Mouse (Mus musculus): ENCODE measurements around the gene Gzmf. TPM values are rescaled to one million over a fixed set of nuclear protein-coding genes. Genes with fewer than 3 reads are reported as not detected.
"Not testable (repeated sequence)": the region's sequence is repeated elsewhere in the genome, so short reads cannot be mapped to it uniquely, and the experiment has no call there.

Gzmf gene
- polyA plus RNA-seq, 1 experiment from 2014 or later = not detected

GRCm38 (mm10) chr14:56162109-56162508 lies 49.1 kb downstream of the Gzmf start:
- WGBS = 79% methylated on average over 2 of the region's 2 CpGs
- Histone ChIP-seq H3K4me2 (no peak overlapping the region), H3K4me1 (no peaks in the 10 kb centered on the region), H3K9ac (replicated peaks) (no peak overlapping the region), H3K4me3 (replicated peaks) (no peak overlapping the region), H3K36me3 (no peaks in the 10 kb centered on the region), H3K27me3 (replicated peaks) (no peaks in the 10 kb centered on the region), H3K9me3 (replicated peaks) (no peaks in the 10 kb centered on the region), H3K27ac (replicated peaks) (no peak overlapping the region)
- ATAC-seq (ENCODE audit: low FRiP score) = no peak

DNA sequence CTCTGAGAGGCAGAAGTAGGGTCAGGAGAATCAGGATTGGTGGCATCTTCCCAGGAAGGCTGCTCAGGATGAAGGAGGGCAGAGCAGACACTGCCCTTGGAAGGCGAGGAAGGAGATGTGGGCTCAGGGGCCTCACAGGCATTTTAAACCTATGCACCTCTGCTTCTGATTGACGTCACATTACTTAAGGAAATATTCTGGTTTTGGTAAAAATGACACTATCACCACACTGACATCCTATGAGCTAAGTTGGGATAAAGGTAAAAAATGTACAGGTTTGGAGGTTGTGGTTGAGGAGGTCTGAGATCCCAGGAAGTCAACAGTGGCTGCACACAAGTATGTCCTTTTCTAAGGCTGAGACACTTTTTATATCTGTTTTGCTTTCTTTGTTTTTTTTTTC lies 51.7 kb downstream of the Gzmf start, which contains the start of gene Gzmg:
Gene Gzmg, minus strand, starts transcription at position 101 of the 400 bp plus-strand sequence.
- not testable (repeated sequence) for H3K36me3 ChIP-seq; H3K27me3 ChIP-seq (replicated peaks); H3K9ac ChIP-seq (replicated peaks); H3K4me2 ChIP-seq; H3K9me3 ChIP-seq (replicated peaks); ATAC-seq (ENCODE audit: low FRiP score); H3K4me1 ChIP-seq; H3K27ac ChIP-seq (replicated peaks); H3K4me3 ChIP-seq (replicated peaks)
- WGBS = 88% methylated on average over 2 of the region's 2 CpGs

DNA sequence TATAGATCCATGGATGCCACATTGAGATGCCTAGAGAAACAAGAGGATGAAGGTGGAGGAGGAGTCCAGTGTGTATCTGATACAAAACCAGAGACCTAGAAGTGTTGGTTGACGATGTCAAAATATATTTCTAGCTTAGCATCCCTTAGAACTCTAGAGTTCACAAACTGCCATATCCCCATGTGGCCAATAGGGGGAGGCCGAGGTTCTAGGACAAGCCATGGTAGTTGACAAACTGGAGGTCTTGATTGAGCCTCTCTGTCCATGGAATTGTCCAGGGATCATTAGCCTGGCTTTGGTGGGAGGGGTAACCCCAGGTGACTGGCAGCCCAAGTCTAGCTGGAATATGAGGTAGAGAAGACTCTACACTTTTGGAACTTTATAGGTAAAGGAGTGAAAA lies 55.9 kb downstream of the Gzmf start:
- no peak for ATAC-seq (ENCODE audit: low FRiP score)

More for the DNA sequence above, 55.9 kb downstream of the Gzmf start:
- Histone ChIP-seq H3K4me2 (no peak overlapping the region), H3K27me3 (replicated peaks) (no peaks in the 10 kb centered on the region), H3K36me3 (no peaks in the 10 kb centered on the region), H3K27ac (replicated peaks) (no peak overlapping the region), H3K4me3 (replicated peaks) (no peak overlapping the region), H3K9ac (replicated peaks) (no peak overlapping the region), H3K9me3 (replicated peaks) (no peaks in the 10 kb centered on the region), H3K4me1 (no peaks in the 10 kb centered on the region)
- 65% methylated on average over 2 of the region's 2 CpGs for WGBS

Other genes starting within 250 kb of the Gzmf start
- gene Mcpt1, start 193.4 kb downstream of the Gzmf start, polyA plus RNA-seq (2015; fragmentation: Nextera tagmentation; extraction: Ambion mirVana) = not detected in 2 replicates
- gene Mcpt9, start 180.9 kb downstream of the Gzmf start, polyA plus RNA-seq (2015; fragmentation: Nextera tagmentation; extraction: Ambion mirVana) = not detected in 2 replicates
- gene Mcpt2, start 169.4 kb downstream of the Gzmf start, polyA plus RNA-seq (2015; fragmentation: Nextera tagmentation; extraction: Ambion mirVana) = not detected in 2 replicates
- gene Mcpt4, start 149.1 kb downstream of the Gzmf start, polyA plus RNA-seq (2015; fragmentation: Nextera tagmentation; extraction: Ambion mirVana) = 0.18 TPM in 1 of 2 replicates, not detected in the other
- 0.37 and 0.47 TPM in 2 replicates for gene Mcpt8, start 126.1 kb downstream of the Gzmf start, polyA plus RNA-seq (2015; fragmentation: Nextera tagmentation; extraction: Ambion mirVana)
- not detected in 2 replicates for gene Ctsg, start 108.8 kb downstream of the Gzmf start, polyA plus RNA-seq (2015; fragmentation: Nextera tagmentation; extraction: Ambion mirVana)
- not detected in 2 replicates for gene Gzme, start 90.8 kb downstream of the Gzmf start, polyA plus RNA-seq (2015; fragmentation: Nextera tagmentation; extraction: Ambion mirVana)
- gene Gzmd, start 78.8 kb downstream of the Gzmf start, polyA plus RNA-seq (2015; fragmentation: Nextera tagmentation; extraction: Ambion mirVana) = not detected in 2 replicates
- gene Gzmg, start 51.8 kb downstream of the Gzmf start, polyA plus RNA-seq (2015; fragmentation: Nextera tagmentation; extraction: Ambion mirVana) = not detected in 2 replicates
- not detected in 2 replicates for gene Gzmn, start 36.8 kb downstream of the Gzmf start, polyA plus RNA-seq (2015; fragmentation: Nextera tagmentation; extraction: Ambion mirVana)
- 0.20 TPM in 1 of 2 replicates, not detected in the other for gene Gzmc, start 23.2 kb upstream of the Gzmf start, polyA plus RNA-seq (2015; fragmentation: Nextera tagmentation; extraction: Ambion mirVana)
- 1.7 TPM in 1 of 2 replicates, not detected in the other for gene Gzmb, start 50.8 kb upstream of the Gzmf start, polyA plus RNA-seq (2015; fragmentation: Nextera tagmentation; extraction: Ambion mirVana)
- 0.13 and 0.29 TPM in 2 replicates for gene Atp12a, start 153.7 kb upstream of the Gzmf start, polyA plus RNA-seq (2015; fragmentation: Nextera tagmentation; extraction: Ambion mirVana)
- 0.64 and 1.2 TPM in 2 replicates for gene Rnf17, start 191.2 kb upstream of the Gzmf start, polyA plus RNA-seq (2015; fragmentation: Nextera tagmentation; extraction: Ambion mirVana)